Mouse (Mus musculus) G1E (cell line): ENCODE results near the gene Slc7a6. TPM values are rescaled to one million over a fixed set of nuclear protein-coding genes. Genes with fewer than 3 reads are reported as not detected.

Experiments used
- ATAC-seq: 2 replicates; pipeline ENCODE4 v1.8.0; 2016; ENCODE audit warnings: mild to moderate bottlenecking; ENCODE audit not compliant: insufficient number of reproducible peaks, poor library complexity, low FRiP score, severe bottlenecking; ENCODE audit errors: extremely low read depth
- DNase-seq: peaks from one replicate; pipeline ENCODE4 v3.0.0; 2012; ENCODE audit warnings: low spot score
- H3K27me3 ChIP-seq: 2 replicates; pipeline ENCODE4 v1.6.1; 2012; ENCODE audit warnings: mild to moderate bottlenecking, low read length, inconsistent platforms; ENCODE audit not compliant: insufficient read depth
- H3K36me3 ChIP-seq: replicated peaks from 2 replicates; pipeline ENCODE3; 2012; ENCODE audit warnings: mild to moderate bottlenecking, inconsistent platforms
- H3K4me1 ChIP-seq: 2 replicates; pipeline ENCODE4 v1.6.1; 2012; ENCODE audit warnings: low read depth, low read length, inconsistent platforms, mixed read lengths; ENCODE audit not compliant: insufficient read depth
- H3K4me3 ChIP-seq: 2 replicates; pipeline ENCODE4 v1.5.1; 2012; ENCODE audit warnings: low read depth, mild to moderate bottlenecking, inconsistent platforms, low read length, moderate library complexity, mixed read lengths
- H3K9me3 ChIP-seq: replicated peaks from 2 replicates; pipeline ENCODE4 v1.6.1; 2012; ENCODE audit warnings: inconsistent platforms
- CTCF ChIP-seq: IDR thresholded peaks from 2 replicates; pipeline ENCODE4 v1.5.1; 2012; ENCODE audit warnings: low read depth, low read length, inconsistent platforms, mixed read lengths
- GATA1 ChIP-seq: IDR thresholded peaks from 2 replicates; pipeline ENCODE4 v1.6.1; 2012; ENCODE audit warnings: borderline replicate concordance, low read length, inconsistent platforms, mixed read lengths
- GATA2 ChIP-seq: IDR thresholded peaks from 2 replicates; pipeline ENCODE4 v1.6.1; 2012; ENCODE audit warnings: low read depth, low read length, inconsistent platforms, borderline replicate concordance
- POLR2AphosphoS5 ChIP-seq: IDR thresholded peaks from 2 replicates; pipeline ENCODE4 v1.6.1; 2012; ENCODE audit warnings: low read depth, low read length, inconsistent platforms; ENCODE audit not compliant: insufficient replicate concordance
- TAL1 ChIP-seq: conservative IDR thresholded peaks from 2 replicates; pipeline ENCODE4 v1.6.1; 2012; ENCODE audit warnings: low read depth, low read length, inconsistent platforms, mixed read lengths
- polyA plus RNA-seq: library from polyadenylated mRNA; stranded (reverse); fragments of >175 nt; gene quantifications from 2 replicates; pipeline ENCODE4 v1.2.3, GENCODE M21; 2012
- total RNA-seq, 2 experiments: library from RNA; stranded (forward) in 1 of 2; stranded (reverse) in 1 of 2; fragments of 200-1000 nt in 1 of 2; fragments of >200 nt in 1 of 2; fragmentation: Nextera tagmentation in 1 of 2; gene quantifications; 2 replicates each; pipeline ENCODE4 v1.2.3; 2014 to 2017

Slc7a6 gene
- total and polyA plus RNA-seq, 3 experiments = 1.3 to 7.1 (median 4.1) TPM

DNA sequence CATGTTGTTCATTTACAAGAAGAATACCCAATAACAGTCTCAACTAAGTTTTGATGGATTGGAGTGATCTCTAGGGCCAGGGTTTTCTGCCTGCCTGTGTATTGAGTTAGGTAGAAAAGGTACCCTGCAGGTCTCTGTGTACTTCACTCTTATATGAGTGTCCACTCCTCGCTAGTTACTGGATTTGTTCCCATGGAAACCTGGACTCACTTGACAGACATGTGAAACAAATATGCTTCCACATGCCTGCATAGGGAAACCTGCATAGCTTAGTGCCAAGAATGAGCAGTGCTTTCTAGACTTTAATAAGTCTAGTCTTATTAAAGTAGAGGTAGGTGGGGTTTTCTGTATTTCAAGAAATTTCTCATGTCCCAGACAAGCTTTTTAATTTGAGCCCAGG lies 8.2 kb downstream of the Slc7a6 start:
- no peaks in the 10 kb centered on the region for H3K36me3 ChIP-seq
- H3K4me1 ChIP-seq = peaks cover 16% of the 10 kb centered on the region
- DNase-seq (no peak), ATAC-seq (no peak)
- H3K4me3 ChIP-seq = no peak overlapping the region
- TF ChIP-seq GATA2 = no peak
- no peaks in the 10 kb centered on the region for H3K9me3 ChIP-seq
- H3K27me3 ChIP-seq = peaks cover 62% of the 10 kb centered on the region

DNA sequence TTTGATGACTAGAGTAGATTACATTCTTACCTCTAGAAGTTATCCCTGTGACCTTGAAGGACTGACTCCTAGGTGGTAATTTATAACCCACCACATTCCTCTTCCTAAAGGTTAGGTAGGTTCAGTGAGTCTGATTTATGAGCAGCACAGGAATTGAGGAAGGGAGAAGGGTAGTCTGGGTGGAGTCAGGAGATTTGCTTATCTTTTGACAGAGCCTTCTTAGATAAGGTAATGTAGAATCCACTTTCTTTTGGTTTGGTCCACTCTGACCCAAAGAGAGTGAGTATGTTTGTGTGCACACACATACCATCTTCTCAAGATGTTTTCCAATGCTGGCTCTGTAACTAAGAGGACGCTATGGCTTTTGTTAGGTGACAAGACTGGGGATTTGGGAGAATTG lies 8.9 kb downstream of the Slc7a6 start:
- Histone ChIP-seq H3K27me3 (peaks cover 66% of the 10 kb centered on the region), H3K4me3 (no peak overlapping the region), H3K4me1 (peaks cover 16% of the 10 kb centered on the region), H3K36me3 (no peaks in the 10 kb centered on the region), H3K9me3 (no peaks in the 10 kb centered on the region)
- ATAC-seq (no peak), DNase-seq (no peak)
- TF ChIP-seq POLR2AphosphoS5 = no peak
- TF ChIP-seq GATA1 = no peak
- TF ChIP-seq CTCF = no peak
- no peak for TF ChIP-seq TAL1
- TF ChIP-seq GATA2 = no peak

DNA sequence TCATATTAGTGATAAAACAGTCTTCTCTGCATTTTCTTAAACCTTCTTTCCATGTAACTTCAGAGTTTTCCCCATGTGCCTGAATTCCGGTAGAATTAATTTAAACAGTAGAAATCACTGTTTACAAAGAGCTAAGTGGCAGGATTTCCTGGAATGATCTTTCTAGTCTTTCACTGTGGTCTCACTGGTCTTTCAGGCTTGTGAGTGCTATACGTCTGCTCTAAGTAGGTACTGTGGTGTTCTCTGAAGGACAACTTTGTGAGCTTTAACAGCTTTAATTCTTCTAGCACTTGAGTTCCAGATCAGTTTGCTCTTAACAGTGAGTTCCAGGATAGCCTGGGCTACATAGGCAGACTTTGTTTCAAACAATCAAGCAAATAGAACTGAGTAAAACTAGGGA lies 9.8 kb downstream of the Slc7a6 start:
- ATAC-seq (no peak), DNase-seq (no peak)
- H3K36me3 ChIP-seq = no peaks in the 10 kb centered on the region
- H3K4me1 ChIP-seq = peaks cover 16% of the 10 kb centered on the region
- no peaks in the 10 kb centered on the region for H3K9me3 ChIP-seq
- H3K27me3 ChIP-seq = peaks cover 69% of the 10 kb centered on the region
- H3K4me3 ChIP-seq = no peak overlapping the region
- TF ChIP-seq GATA2 (no peak), POLR2AphosphoS5 (no peak), GATA1 (no peak), CTCF (no peak), TAL1 (no peak)

DNA sequence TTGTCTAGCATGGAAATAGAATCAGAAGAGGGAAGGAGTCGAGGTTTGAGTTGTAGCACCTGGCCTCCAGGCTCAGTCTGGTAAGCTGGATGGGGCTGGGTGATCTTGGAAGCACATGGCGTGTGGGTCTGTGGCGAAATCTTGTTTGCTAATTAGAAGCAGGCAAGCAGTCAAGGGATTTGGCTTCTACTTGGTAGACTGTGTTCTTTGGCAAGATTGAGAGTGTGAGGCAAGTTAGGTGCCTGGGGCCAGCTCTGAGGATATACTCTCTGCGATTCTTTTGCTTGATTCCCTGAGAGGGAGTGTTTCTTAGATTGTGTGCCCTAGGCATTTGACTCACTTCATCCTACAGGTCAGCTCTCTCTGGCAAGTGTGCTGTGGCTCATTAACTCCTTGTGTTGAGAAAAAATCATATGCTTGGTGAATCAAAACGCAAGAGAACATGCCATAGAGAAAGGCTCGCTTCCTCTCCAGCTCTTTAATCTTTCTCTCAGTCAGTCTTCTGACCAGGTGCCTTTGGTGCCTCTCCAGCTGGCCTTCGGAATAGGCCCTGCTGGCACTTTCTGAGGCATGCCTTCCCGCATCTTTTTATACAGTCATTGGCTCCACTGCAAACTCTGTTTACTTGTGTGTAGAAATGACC lies 17.1 kb downstream of the Slc7a6 start:
- Histone ChIP-seq H3K9me3 (0 out of 2 replicates have a peak, but pooled peaks cover 8% of the 10 kb centered on the region), H3K27me3 (peaks cover 83% of the 10 kb centered on the region), H3K36me3 (no peaks in the 10 kb centered on the region), H3K4me3 (no peak overlapping the region), H3K4me1 (peaks cover 16% of the 10 kb centered on the region)
- DNase-seq (no peak), ATAC-seq (no peak)
- TF ChIP-seq TAL1 (no peak), GATA1 (no peak), GATA2 (no peak), CTCF (no peak), POLR2AphosphoS5 (no peak)

DNA sequence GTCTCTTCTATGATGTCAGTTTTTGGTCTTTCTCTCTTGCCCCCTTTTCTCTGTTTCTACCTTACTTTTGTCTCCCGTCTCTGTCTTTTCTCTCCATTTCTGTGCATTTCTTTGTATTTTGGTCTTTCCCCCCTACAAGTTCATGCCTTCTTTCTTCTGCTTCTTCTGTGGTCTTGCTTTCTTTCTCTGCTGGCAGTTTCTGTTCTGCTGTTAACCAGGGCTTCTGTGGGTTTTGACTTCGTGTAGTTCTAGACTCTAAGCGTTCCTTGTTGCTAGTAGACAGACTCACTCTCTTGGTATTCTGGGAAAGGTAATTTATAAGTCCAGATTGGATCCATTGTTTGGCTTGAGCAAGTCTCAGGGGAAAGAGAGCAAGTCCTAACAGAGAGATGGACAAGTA lies 17.7 kb downstream of the Slc7a6 start:
- DNase-seq = no peak
- H3K4me3 ChIP-seq = no peak overlapping the region
- H3K9me3 ChIP-seq = 0 out of 2 replicates have a peak, but pooled peaks cover 8% of the 10 kb centered on the region
- TF ChIP-seq TAL1 (no peak), GATA1 (no peak), GATA2 (no peak), POLR2AphosphoS5 (no peak), CTCF (no peak)
- peaks cover 82% of the 10 kb centered on the region for H3K27me3 ChIP-seq
- H3K4me1 ChIP-seq = peaks cover 22% of the 10 kb centered on the region
- no peak for ATAC-seq
- H3K36me3 ChIP-seq = no peaks in the 10 kb centered on the region

DNA sequence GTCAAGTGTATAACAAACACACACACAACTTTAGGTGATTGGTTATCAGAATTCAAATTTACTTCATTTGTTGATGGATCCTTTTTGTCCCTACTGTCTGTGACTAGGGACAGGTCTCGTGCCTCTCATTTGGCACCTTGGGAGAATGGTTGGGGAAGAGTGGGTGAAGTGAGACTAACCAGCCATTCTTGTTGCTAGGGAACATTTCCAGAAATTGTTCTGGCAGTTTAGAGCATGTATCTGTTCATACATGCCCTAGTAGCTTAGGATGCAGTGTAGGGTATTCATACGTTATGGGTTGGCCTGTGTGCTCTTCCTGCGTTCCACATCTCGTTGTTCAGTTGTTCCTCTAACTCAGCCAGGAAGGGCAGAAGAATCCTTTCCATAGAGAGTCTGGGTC lies 20.5 kb downstream of the Slc7a6 start:
- Histone ChIP-seq H3K36me3 (no peaks in the 10 kb centered on the region), H3K4me1 (peaks cover 49% of the 10 kb centered on the region), H3K4me3 (no peak overlapping the region), H3K27me3 (peaks cover 64% of the 10 kb centered on the region), H3K9me3 (0 out of 2 replicates have a peak, but pooled peaks cover 8% of the 10 kb centered on the region)
- no peak for DNase-seq
- no peak for ATAC-seq
- no peak for TF ChIP-seq CTCF
- TF ChIP-seq POLR2AphosphoS5 = no peak
- no peak for TF ChIP-seq GATA1
- no peak for TF ChIP-seq TAL1
- no peak for TF ChIP-seq GATA2

DNA sequence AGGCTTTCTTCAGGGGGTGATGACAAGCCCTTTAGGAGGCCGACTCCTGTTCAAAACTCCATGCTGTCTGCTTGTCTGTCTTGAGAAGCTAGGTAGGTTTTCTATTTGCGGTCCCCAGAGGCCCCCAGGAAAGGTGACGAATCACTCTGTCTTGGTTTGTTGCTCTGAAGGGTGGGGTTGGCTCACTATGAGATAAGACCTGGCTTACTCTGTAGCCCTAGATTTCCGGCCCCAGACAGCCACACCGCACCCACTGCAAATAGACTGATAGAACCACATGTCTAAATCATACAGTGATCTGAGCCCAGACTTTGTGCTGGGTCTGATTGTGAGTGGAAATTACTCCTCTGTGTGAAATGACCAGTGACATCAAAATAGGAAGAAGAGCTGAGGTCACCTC lies 23.0 kb downstream of the Slc7a6 start:
- Histone ChIP-seq H3K36me3 (peaks cover 8% of the 10 kb centered on the region), H3K27me3 (peaks cover 62% of the 10 kb centered on the region), H3K4me3 (no peak overlapping the region; the same call in 1 of the 2 replicates), H3K4me1 (peaks cover 62% of the 10 kb centered on the region), H3K9me3 (0 out of 2 replicates have a peak, but pooled peaks cover 8% of the 10 kb centered on the region)
- ATAC-seq = peak; percentile 83
- TF ChIP-seq TAL1 = peak; percentile 62
- TF ChIP-seq POLR2AphosphoS5 = no peak
- peak; percentile 61 for DNase-seq
